Mouse (Mus musculus): ENCODE measurements around the gene Stx1a.

Gene Stx1a

GRCm38 (mm10) chr5:135079578-135079977, 56.3 kb downstream of the Stx1a start:
- DNase-seq (ENCODE audit: low spot score in 2 of 2) = no peak

DNA sequence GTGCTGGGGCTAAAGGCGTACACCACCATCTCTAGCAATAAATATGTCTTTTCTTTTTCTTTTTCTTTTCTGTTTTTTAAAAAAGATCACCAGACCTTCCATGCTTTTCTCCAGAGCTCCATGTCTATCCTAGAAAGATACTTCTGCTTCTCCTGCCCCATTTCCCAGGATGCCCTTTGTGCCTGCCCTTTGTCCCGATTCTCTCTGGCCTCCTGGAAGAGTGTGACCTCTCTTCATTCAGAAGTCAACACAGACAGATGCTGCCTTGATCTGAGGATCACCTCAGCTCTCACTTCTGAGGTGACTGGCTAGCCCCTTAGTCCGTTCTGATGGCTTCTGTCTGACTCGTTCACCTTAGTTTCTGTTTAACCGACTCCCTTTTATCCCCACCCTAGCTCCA, 57.3 kb downstream of the Stx1a start:
- no peak for DNase-seq (ENCODE audit: low spot score in 2 of 2)

- DNase-seq (ENCODE audit: low spot score in 2 of 2) = no peak
Measured at GRCm38 (mm10) chr5:135086871-135087270, 63.6 kb downstream of the Stx1a start.

GRCm38 (mm10) chr5:135089653-135090052, 66.4 kb downstream of the Stx1a start, which contains the start of gene Mlxipl:
Gene Mlxipl, plus strand, starts transcription at chr5:135089890.
- DNase-seq (ENCODE audit: low spot score in 2 of 2) = no peak
